Mouse (Mus musculus) kidney, embryonic 15.5 days (tissue): ENCODE results near the gene Xpot. TPM values are rescaled to one million over a fixed set of nuclear protein-coding genes. Genes with fewer than 3 reads are reported as not detected.

Source experiments
- ATAC-seq: fragments of 200-750 bp; cut with Nextera tagmentation; replicated peaks from 2 replicates; pipeline ENCODE4 v1.8.0; 2017; ENCODE audit warnings: moderate TSS enrichment; ENCODE audit not compliant: low FRiP score
- H3K27ac ChIP-seq: fragments of 300-500 bp; sonication (generic); 2 replicates; pipeline ENCODE4 v1.5.1; 2015; ENCODE audit warnings: mild to moderate bottlenecking, inconsistent platforms
- H3K27me3 ChIP-seq: fragments of 300-500 bp; sonication (generic); 2 replicates; pipeline ENCODE4 v1.6.1; 2015; ENCODE audit warnings: inconsistent platforms
- H3K36me3 ChIP-seq: fragments of 300-500 bp; sonication (generic); 2 replicates; pipeline ENCODE4 v1.6.1; 2015; ENCODE audit warnings: inconsistent platforms
- H3K4me1 ChIP-seq: fragments of 300-500 bp; sonication (generic); 2 replicates; pipeline ENCODE4 v1.6.1; 2015; ENCODE audit warnings: inconsistent platforms
- H3K4me2 ChIP-seq: fragments of 300-500 bp; sonication (generic); 2 replicates; pipeline ENCODE4 v1.6.1; 2015; ENCODE audit warnings: moderate library complexity, mild to moderate bottlenecking, inconsistent platforms
- H3K4me3 ChIP-seq: fragments of 300-500 bp; sonication (generic); replicated peaks from 2 replicates; pipeline ENCODE4 v1.5.1; 2015; ENCODE audit warnings: mild to moderate bottlenecking, inconsistent platforms
- H3K9ac ChIP-seq: fragments of 300-500 bp; sonication (generic); 2 replicates; pipeline ENCODE4 v1.6.1; 2015; ENCODE audit warnings: mild to moderate bottlenecking, inconsistent platforms
- H3K9me3 ChIP-seq: fragments of 300-500 bp; sonication (generic); replicated peaks from 2 replicates; pipeline ENCODE4 v1.6.1; 2016; ENCODE audit warnings: inconsistent platforms
- WGBS: fragments of 180-500 bp; shearing (Covaris S2); methylation state at CpG from one replicate; pipeline ENCODE4 v1.1.7; 2015; ENCODE audit warnings: mixed read lengths; 5-methylcytosine and 5-hydroxymethylcytosine counted together
- polyA plus RNA-seq: library from polyadenylated mRNA; unstranded; fragments of >200 nt; fragmentation: Nextera tagmentation; extraction: Ambion mirVana; gene quantifications from 2 replicates; pipeline ENCODE4 v1.2.1, GENCODE M21; 2015

The Xpot gene
- polyA plus RNA-seq, 1 experiment from 2014 or later, result 50.8 TPM

DNA sequence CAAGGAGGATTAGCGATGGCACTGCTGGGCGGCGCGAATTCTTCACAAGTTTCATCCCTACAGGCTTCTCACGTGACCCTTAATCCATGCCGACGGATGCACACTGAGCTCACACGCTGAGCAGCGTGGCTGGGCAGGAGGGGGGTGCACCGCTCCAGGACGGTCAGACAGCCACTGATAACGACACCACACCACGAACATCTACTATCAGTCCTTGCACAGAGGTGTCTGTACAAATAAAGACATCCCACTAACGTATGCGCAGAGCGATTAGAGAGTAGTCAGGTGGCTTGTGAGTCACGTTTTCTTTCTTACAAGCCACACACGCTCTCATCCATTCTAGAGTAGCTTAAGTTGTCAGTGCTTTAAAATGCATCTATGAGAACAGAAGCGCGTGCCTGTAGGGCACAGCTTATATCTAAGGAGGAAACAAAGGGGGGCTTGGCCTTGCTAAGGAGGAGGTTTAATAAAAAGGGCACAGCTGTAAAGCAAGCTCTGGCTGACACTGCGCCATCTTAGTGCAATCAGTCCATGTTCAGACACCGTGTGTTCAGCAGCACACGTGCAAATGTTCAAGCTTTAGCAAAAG, 57.0 kb downstream of the Xpot start:
- 29% methylated on average over 23 of the region's 23 CpGs for WGBS
- peak; percentile 95 for ATAC-seq
- Histone ChIP-seq H3K4me1 (no peaks in the 10 kb centered on the region; the same call in 1 of the 2 replicates), H3K27me3 (no peaks in the 10 kb centered on the region), H3K9ac (no peak overlapping the region), H3K36me3 (peaks cover 66% of the 10 kb centered on the region), H3K27ac (no peak overlapping the region), H3K9me3 (no peaks in the 10 kb centered on the region), H3K4me2 (no peak overlapping the region), H3K4me3 (no peak overlapping the region)

DNA sequence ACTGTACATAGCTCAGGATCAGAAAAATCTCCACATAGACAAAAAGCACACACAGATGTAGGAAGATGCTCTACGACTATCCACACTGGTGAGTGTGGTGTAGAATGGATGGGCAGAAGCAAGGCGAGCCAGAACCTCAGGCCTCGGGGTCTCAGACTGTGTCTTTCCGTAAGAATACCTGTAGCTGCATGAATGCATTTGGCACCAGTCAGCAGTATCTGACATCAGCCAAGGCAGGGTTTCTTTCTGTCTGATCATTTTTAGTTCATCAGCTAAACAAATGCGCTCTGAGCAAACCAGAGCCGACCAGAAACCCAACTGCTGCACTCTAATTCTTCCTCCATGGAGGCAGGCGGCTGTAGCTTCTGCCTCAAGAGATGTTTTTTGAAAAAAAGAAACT, 57.6 kb downstream of the Xpot start:
- no peak overlapping the region for H3K4me3 ChIP-seq
- H3K36me3 ChIP-seq, result peaks cover 70% of the 10 kb centered on the region
- no peaks in the 10 kb centered on the region for H3K27me3 ChIP-seq
- peak; percentile 22; the same call in 1 of the 2 replicates for ATAC-seq
- no peaks in the 10 kb centered on the region for H3K9me3 ChIP-seq
- H3K4me2 ChIP-seq, result no peak overlapping the region
- H3K4me1 ChIP-seq, result no peaks in the 10 kb centered on the region; the same call in 1 of the 2 replicates
- no peak overlapping the region for H3K27ac ChIP-seq
- H3K9ac ChIP-seq, result no peak overlapping the region
- 82% methylated on average over 7 of the region's 7 CpGs for WGBS

DNA sequence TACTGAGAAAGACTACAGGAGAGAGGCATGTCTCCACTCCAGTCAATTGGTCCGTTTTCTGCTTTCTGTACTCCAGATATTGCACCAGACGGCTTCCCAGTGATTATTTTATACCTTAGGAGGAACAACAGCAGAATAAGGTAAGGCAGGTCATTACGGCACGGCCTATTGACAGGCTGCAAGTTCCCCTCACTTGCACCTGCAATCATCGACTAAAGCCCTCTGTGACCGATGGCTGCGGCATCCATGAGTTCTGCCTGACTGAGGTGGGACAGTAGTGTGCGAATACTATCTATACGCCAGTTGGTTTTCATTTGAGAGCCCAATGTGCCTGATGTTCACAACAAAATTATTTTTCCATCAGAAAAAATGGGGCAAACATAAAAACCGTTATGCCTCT, 58.1 kb downstream of the Xpot start:
- Histone ChIP-seq H3K4me2 (no peak overlapping the region), H3K27ac (no peak overlapping the region), H3K9ac (no peak overlapping the region), H3K4me1 (no peaks in the 10 kb centered on the region; the same call in 1 of the 2 replicates), H3K4me3 (no peak overlapping the region), H3K27me3 (no peaks in the 10 kb centered on the region), H3K36me3 (peaks cover 75% of the 10 kb centered on the region), H3K9me3 (no peaks in the 10 kb centered on the region)
- 96% methylated on average over 10 of the region's 10 CpGs for WGBS
- no peak for ATAC-seq

DNA sequence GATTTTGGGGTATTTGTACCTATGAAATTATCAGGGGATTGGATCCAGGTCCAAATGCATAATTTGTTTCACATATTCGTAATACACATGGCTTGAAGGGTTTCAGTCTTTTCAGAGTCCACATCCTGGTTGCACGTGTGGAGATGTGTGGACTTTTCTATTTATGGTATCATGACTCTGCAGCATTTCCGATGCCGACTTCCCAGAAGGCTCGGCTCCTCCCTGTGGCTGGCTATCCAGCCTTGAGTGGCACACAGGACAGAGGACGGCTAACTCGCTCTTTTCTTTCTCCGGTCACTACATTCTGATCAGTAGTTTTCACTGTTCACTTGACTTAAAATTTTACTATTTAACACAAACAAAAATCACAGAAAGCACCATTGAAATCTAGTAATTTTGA, 61.7 kb downstream of the Xpot start:
- Histone ChIP-seq H3K9me3 (no peaks in the 10 kb centered on the region), H3K27ac (no peak overlapping the region), H3K4me3 (no peak overlapping the region), H3K36me3 (peaks cover 70% of the 10 kb centered on the region), H3K9ac (no peak overlapping the region), H3K27me3 (no peaks in the 10 kb centered on the region), H3K4me2 (no peak overlapping the region), H3K4me1 (no peaks in the 10 kb centered on the region; the same call in 1 of the 2 replicates)
- no peak for ATAC-seq
- WGBS, result 83% methylated on average over 8 of the region's 8 CpGs

DNA sequence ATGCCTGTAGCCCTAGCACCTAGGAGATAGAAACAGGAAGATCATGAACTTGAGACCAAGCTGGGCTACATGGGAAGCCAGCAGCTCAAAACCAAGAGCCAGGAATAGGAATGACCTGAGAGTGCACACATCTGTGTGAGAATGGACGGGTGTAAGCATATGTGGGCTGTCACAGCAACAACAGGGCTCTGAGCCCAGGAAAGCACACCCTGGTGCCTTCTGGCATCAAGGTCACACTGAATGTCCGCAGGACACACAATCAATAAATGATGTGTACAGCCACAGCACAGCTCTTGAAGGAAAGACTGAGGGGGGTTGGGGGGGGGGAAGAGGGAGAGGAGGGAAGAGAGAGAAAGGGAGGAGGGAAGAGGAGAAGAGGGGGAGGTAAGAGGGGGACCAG, 67.9 kb downstream of the Xpot start:
- no peak overlapping the region for H3K4me2 ChIP-seq
- H3K27me3 ChIP-seq, result no peaks in the 10 kb centered on the region
- H3K36me3 ChIP-seq, result peaks cover 89% of the 10 kb centered on the region
- H3K9ac ChIP-seq, result no peak overlapping the region
- no peaks in the 10 kb centered on the region for H3K4me1 ChIP-seq
- no peak overlapping the region for H3K27ac ChIP-seq
- ATAC-seq, result no peak
- no peaks in the 10 kb centered on the region for H3K9me3 ChIP-seq
- H3K4me3 ChIP-seq, result no peak overlapping the region
- WGBS, result 82% methylated on average over 2 of the region's 2 CpGs

DNA sequence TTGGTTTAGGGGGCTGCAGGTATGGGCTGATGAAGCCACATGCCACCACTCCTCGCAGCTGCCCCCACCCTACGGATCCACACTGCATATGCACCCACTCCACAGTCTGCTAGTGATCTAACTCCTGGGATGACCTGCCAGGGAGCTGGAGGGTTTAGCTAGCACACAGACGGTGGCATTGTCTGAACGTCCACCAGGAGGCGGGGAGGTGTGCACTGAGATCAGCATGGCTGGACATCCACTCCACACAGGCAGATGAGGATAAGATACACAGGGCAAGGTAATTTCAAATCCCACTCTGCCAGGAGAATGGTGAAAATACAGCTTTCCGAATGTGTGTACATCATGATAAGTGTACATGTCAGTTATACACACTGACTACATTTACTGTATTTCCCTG, 69.9 kb downstream of the Xpot start:
- no peak overlapping the region for H3K4me3 ChIP-seq
- no peak overlapping the region for H3K27ac ChIP-seq
- no peaks in the 10 kb centered on the region for H3K9me3 ChIP-seq
- ATAC-seq, result no peak
- no peak overlapping the region for H3K9ac ChIP-seq
- peaks cover 92% of the 10 kb centered on the region for H3K36me3 ChIP-seq
- H3K4me2 ChIP-seq, result no peak overlapping the region
- no peaks in the 10 kb centered on the region for H3K27me3 ChIP-seq
- 85% methylated on average over 6 of the region's 6 CpGs for whole genome bisulfite sequencing
- H3K4me1 ChIP-seq, result no peaks in the 10 kb centered on the region

DNA sequence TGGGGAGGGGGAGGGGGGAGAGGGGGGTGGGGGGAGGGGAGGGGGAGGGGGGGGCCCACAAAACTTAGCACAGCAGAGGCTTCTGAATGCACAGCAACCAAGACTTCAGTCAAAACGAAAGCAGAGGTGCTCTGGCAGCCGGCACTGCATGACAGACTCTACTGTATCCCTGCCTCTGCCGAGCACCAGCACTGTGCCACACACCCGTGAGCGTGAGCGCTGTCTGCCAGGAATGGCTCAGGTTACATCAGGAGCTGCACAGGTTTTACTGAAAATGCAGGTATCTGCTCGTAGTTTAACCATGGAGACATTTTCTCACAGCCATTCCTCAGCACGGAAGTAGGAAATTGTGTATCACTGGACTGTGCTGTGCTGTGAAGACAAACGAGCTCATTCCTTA, 75.8 kb downstream of the Xpot start:
- Histone ChIP-seq H3K4me2 (no peak overlapping the region), H3K27ac (no peak overlapping the region), H3K36me3 (peaks cover 93% of the 10 kb centered on the region), H3K27me3 (no peaks in the 10 kb centered on the region), H3K9ac (no peak overlapping the region), H3K4me3 (no peak overlapping the region), H3K9me3 (no peaks in the 10 kb centered on the region), H3K4me1 (no peaks in the 10 kb centered on the region)
- ATAC-seq, result no peak
- 79% methylated on average over 9 of the region's 9 CpGs for WGBS

DNA sequence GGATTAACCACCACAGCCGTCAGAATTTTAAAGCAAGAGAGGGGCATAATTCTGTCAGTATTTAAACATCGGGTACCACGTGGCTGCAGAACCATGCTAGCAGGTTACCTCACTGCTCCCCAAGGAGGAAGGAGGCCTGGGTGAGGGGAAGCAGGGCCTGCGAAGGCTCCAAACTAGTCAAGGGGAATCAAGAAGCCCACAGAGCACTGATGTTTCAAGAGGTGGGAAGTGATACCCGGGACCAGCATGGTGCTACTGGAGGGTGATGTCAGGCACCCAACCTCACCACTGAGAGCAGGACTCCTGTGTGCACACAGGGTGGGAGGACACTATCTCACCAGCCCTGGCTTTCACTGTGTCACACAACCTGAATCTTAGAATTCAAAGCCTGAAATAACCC, 76.5 kb downstream of the Xpot start:
- ATAC-seq, result no peak
- Histone ChIP-seq H3K4me1 (no peaks in the 10 kb centered on the region), H3K36me3 (peaks cover 91% of the 10 kb centered on the region), H3K4me3 (no peak overlapping the region), H3K9me3 (no peaks in the 10 kb centered on the region), H3K4me2 (no peak overlapping the region), H3K27me3 (no peaks in the 10 kb centered on the region), H3K27ac (no peak overlapping the region), H3K9ac (no peak overlapping the region)
- 82% methylated on average over 5 of the region's 5 CpGs for WGBS

DNA sequence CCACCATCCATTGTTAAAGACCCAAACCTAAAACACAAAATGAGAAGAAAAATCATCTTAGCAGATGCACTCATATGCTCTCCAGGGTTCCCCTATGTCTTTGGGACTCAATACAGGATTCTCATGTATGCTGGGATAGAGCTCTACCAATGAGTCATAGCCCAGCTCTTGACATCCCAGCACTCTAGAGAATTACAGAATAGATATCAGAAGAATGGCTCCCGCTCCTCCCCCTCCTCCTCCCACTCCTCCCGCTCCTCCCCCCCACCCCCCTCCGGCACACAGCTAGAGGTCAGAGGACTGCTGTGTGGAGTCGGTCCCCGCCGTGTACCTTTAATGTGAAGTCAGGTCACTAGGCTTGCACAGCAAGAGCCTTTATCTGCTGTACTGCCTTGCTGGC, 79.0 kb downstream of the Xpot start:
- H3K27ac ChIP-seq, result no peak overlapping the region
- no peak overlapping the region for H3K9ac ChIP-seq
- H3K27me3 ChIP-seq, result no peaks in the 10 kb centered on the region
- H3K9me3 ChIP-seq, result no peaks in the 10 kb centered on the region
- no peak for ATAC-seq
- H3K4me2 ChIP-seq, result no peak overlapping the region
- 83% methylated on average over 6 of the region's 6 CpGs for WGBS
- peaks cover 68% of the 10 kb centered on the region for H3K36me3 ChIP-seq
- H3K4me1 ChIP-seq, result no peaks in the 10 kb centered on the region
- no peak overlapping the region for H3K4me3 ChIP-seq

DNA sequence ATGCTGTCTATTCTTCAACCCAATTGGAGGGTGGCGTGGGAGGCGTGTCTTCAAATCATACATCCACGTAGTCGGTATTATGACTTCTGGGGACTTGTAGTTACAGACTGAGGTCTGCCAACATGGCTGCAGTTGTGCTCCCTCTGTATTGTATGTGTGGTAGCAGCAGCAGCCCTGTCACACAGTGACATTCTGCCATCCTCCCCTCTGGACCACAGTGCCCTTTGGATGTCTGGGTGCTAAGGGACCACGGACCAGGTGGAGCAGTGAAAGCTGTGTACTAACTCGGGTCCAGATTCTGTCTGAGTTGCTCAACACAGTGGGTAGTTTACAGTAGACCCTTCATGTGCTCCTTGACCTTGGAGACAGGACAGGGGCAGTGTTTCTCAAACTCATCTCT, 82.6 kb downstream of the Xpot start:
- 94% methylated on average over 6 of the region's 6 CpGs for WGBS
- no peaks in the 10 kb centered on the region for H3K4me1 ChIP-seq
- H3K36me3 ChIP-seq, result peaks cover 34% of the 10 kb centered on the region
- H3K27me3 ChIP-seq, result no peaks in the 10 kb centered on the region
- H3K4me2 ChIP-seq, result no peak overlapping the region
- ATAC-seq, result no peak
- no peak overlapping the region for H3K9ac ChIP-seq
- no peak overlapping the region for H3K4me3 ChIP-seq
- no peaks in the 10 kb centered on the region for H3K9me3 ChIP-seq
- no peak overlapping the region for H3K27ac ChIP-seq

DNA sequence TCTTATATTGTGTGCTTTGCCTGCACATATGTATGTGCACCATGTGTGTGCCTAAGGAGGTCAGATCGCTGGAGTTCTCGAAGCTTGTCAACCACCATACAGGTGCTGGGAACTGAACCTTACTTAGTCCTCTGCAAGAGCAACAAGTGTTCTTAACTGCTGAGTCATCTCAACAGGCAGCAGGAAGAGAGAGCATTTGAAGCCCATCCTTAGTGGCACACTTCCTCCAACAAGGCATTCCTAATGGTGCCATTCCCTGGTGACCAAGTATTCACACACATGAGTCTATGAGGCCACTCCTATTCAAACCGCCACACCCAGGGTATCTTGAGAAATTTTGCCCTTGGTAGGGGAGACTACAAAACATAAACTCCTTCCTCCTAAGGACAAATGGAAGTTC, 84.0 kb downstream of the Xpot start:
- Histone ChIP-seq H3K27me3 (no peaks in the 10 kb centered on the region), H3K4me1 (no peaks in the 10 kb centered on the region), H3K4me2 (no peak overlapping the region), H3K9ac (no peak overlapping the region), H3K27ac (no peak overlapping the region), H3K36me3 (peaks cover 22% of the 10 kb centered on the region), H3K9me3 (no peaks in the 10 kb centered on the region), H3K4me3 (no peak overlapping the region)
- 95% methylated on average over 3 of the region's 3 CpGs for WGBS
- ATAC-seq, result no peak
